Mouse (Mus musculus) spleen, embryonic (tissue): ENCODE measurements at regions not wholly inside any gene's neighbourhood (a gene's known extent, or its start where the extent isn't known, plus 50 kb on each side); places are given as distances from the start of the nearest gene placed in this dataset.

ENCODE experiments used
- CTCF ChIA-PET: fragments of 350-600 bp; sonication (Branson Sonifier 250); formaldehyde crosslinking; loops from one replicate; lab custom pipeline; 2022; lab: Charles Lee

- CTCF ChIA-PET, result no interaction called here
Measured at GRCm38 (mm10) chr9:95331275-95331674, 75.2 kb downstream of the Chst2 start.

GRCm38 (mm10) chr9:95330097-95330496, 76.4 kb downstream of the Chst2 start:
- CTCF ChIA-PET, result no interaction called here

GRCm38 (mm10) chr9:95329053-95329430, 77.5 kb downstream of the Chst2 start:
- CTCF ChIA-PET, result no interaction called here

GRCm38 (mm10) chr9:95328261-95329052, 78.1 kb downstream of the Chst2 start:
- CTCF ChIA-PET, result no interaction called here

GRCm38 (mm10) chr9:95327771-95328170, 78.8 kb downstream of the Chst2 start:
- CTCF ChIA-PET, result no interaction called here

GRCm38 (mm10) chr9:95323622-95324021, 82.9 kb downstream of the Chst2 start:
- CTCF ChIA-PET, result interaction anchor here (0.6 kb wide), 1 partner anchor 132 kb away, joined by 3 read pairs; no protein-coding TSS in a partner anchor

GRCm38 (mm10) chr9:95322893-95323292, 83.6 kb downstream of the Chst2 start:
- CTCF ChIA-PET, result interaction anchor here (0.7 kb wide), 1 partner anchor 550 kb away, joined by 3 read pairs; no protein-coding TSS in a partner anchor

- CTCF ChIA-PET, result no interaction called here
Measured at GRCm38 (mm10) chr9:95322031-95322430, 84.5 kb downstream of the Chst2 start.

GRCm38 (mm10) chr9:95318926-95319325, 87.6 kb downstream of the Chst2 start:
- CTCF ChIA-PET, result no interaction called here

- CTCF ChIA-PET, result no interaction called here
Measured at GRCm38 (mm10) chr9:95316726-95317125, 89.8 kb downstream of the Chst2 start.

- CTCF ChIA-PET, result no interaction called here
Measured at GRCm38 (mm10) chr9:95315080-95315479, 91.4 kb downstream of the Chst2 start.

GRCm38 (mm10) chr9:95311671-95312070, 94.9 kb downstream of the Chst2 start:
- CTCF ChIA-PET, result no interaction called here

GRCm38 (mm10) chr9:95289008-95289407, 117.5 kb downstream of the Chst2 start:
- CTCF ChIA-PET, result no interaction called here

- CTCF ChIA-PET, result no interaction called here
Measured at GRCm38 (mm10) chr9:95282996-95283395, 123.5 kb downstream of the Chst2 start.

GRCm38 (mm10) chr9:95282502-95282901, 124.0 kb downstream of the Chst2 start:
- CTCF ChIA-PET, result no interaction called here
